Mouse (Mus musculus): ENCODE data around the gene Tecpr1. TPM values are rescaled to one million over a fixed set of nuclear protein-coding genes. Genes with fewer than 3 reads are reported as not detected.

Tecpr1 gene
- total RNA-seq (2014; rRNA removed) (5.9 and 6.6 TPM in 2 replicates), polyA plus RNA-seq (2012; rRNA removed) (9.3 and 13.0 TPM in 2 replicates)

GRCm38 (mm10) chr5:144223503-144223862 is at the start of gene Tecpr1:
Tecpr1 (minus strand) TSS chr5:144223615.
- H3K27ac ChIP-seq (replicated peaks; ENCODE audit: insufficient read depth, low read depth, low read length), result peak within 1 kb of the TSS; percentile 85
- H3K9ac ChIP-seq (ENCODE audit: low read depth, low read length), result peak within 1 kb of the TSS; percentile 87
- H3K27me3 ChIP-seq (ENCODE audit: control insufficient read depth, insufficient read depth, low read length), result no peaks in the 10 kb centered on the region
- H3K4me1 ChIP-seq (ENCODE audit: control insufficient read depth, insufficient read depth, low read length), result peaks cover 8% of the 10 kb centered on the region
- peak within 1 kb of the TSS; percentile 71 for H3K4me3 ChIP-seq (ENCODE audit: insufficient read depth, low read depth, low read length)
- no peaks in the 10 kb centered on the region for H3K36me3 ChIP-seq (ENCODE audit: control insufficient read depth, insufficient read depth, low read length)
- no peaks in the 10 kb centered on the region for H3K79me2 ChIP-seq (ENCODE audit: control insufficient read depth, insufficient read depth, low read length)
- TF ChIP-seq CTCF (IDR thresholded peaks at IDR 0.05; ENCODE audit: low read depth, low read length), result no peak
- TF ChIP-seq POLR2A (IDR thresholded peaks at IDR 0.05; ENCODE audit: extremely low read depth, insufficient read depth, low read length), result peak; percentile 75
- peak; percentile 90 for DNase-seq (ENCODE audit: extremely low read depth, low read depth, low spot score)
- WGBS, result under 1% methylated on average over 37 of the region's 37 CpGs

- H3K36me3 ChIP-seq (ENCODE audit: control insufficient read depth, insufficient read depth, low read length), result peaks cover 21% of the 10 kb centered on the region
- no peaks in the 10 kb centered on the region for H3K4me1 ChIP-seq (ENCODE audit: control insufficient read depth, insufficient read depth, low read length)
- no peaks in the 10 kb centered on the region for H3K79me2 ChIP-seq (ENCODE audit: control insufficient read depth, insufficient read depth, low read length)
- WGBS, result 59% methylated on average over 5 of the region's 5 CpGs
- TF ChIP-seq CTCF (IDR thresholded peaks at IDR 0.05; ENCODE audit: low read depth, low read length), result no peak
- no peak for TF ChIP-seq POLR2A (IDR thresholded peaks at IDR 0.05; ENCODE audit: extremely low read depth, insufficient read depth, low read length)
- no peak for DNase-seq (ENCODE audit: extremely low read depth, low read depth, low spot score)
- H3K9ac ChIP-seq (ENCODE audit: low read depth, low read length), result no peak overlapping the region
- H3K4me3 ChIP-seq (ENCODE audit: insufficient read depth, low read depth, low read length), result no peak overlapping the region
- no peak overlapping the region for H3K27ac ChIP-seq (replicated peaks; ENCODE audit: insufficient read depth, low read depth, low read length)
- no peaks in the 10 kb centered on the region for H3K27me3 ChIP-seq (ENCODE audit: control insufficient read depth, insufficient read depth, low read length)
Measured at GRCm38 (mm10) chr5:144271772-144272171, 48.4 kb upstream of the Tecpr1 start.

- TF ChIP-seq POLR2A (IDR thresholded peaks at IDR 0.05; ENCODE audit: extremely low read depth, insufficient read depth, low read length) (no peak), CTCF (IDR thresholded peaks at IDR 0.05; ENCODE audit: low read depth, low read length) (no peak)
- H3K4me3 ChIP-seq (ENCODE audit: insufficient read depth, low read depth, low read length), result no peak overlapping the region
- no peaks in the 10 kb centered on the region for H3K27me3 ChIP-seq (ENCODE audit: control insufficient read depth, insufficient read depth, low read length)
- no peaks in the 10 kb centered on the region for H3K79me2 ChIP-seq (ENCODE audit: control insufficient read depth, insufficient read depth, low read length)
- no peak overlapping the region for H3K9ac ChIP-seq (ENCODE audit: low read depth, low read length)
- no peak for DNase-seq (ENCODE audit: extremely low read depth, low read depth, low spot score)
- no peaks in the 10 kb centered on the region for H3K4me1 ChIP-seq (ENCODE audit: control insufficient read depth, insufficient read depth, low read length)
- H3K27ac ChIP-seq (replicated peaks; ENCODE audit: insufficient read depth, low read depth, low read length), result no peak overlapping the region
- WGBS, result 75% methylated on average over 3 of the region's 3 CpGs
- H3K36me3 ChIP-seq (ENCODE audit: control insufficient read depth, insufficient read depth, low read length), result peaks cover 24% of the 10 kb centered on the region
Measured at GRCm38 (mm10) chr5:144271118-144271517, 47.7 kb upstream of the Tecpr1 start.

GRCm38 (mm10) chr5:144270420-144270819 is 47.0 kb upstream of the Tecpr1 start:
- H3K27ac ChIP-seq (replicated peaks; ENCODE audit: insufficient read depth, low read depth, low read length), result no peak overlapping the region
- TF ChIP-seq POLR2A (IDR thresholded peaks at IDR 0.05; ENCODE audit: extremely low read depth, insufficient read depth, low read length), result no peak
- TF ChIP-seq CTCF (IDR thresholded peaks at IDR 0.05; ENCODE audit: low read depth, low read length), result no peak
- H3K4me3 ChIP-seq (ENCODE audit: insufficient read depth, low read depth, low read length), result no peak overlapping the region
- no peaks in the 10 kb centered on the region for H3K4me1 ChIP-seq (ENCODE audit: control insufficient read depth, insufficient read depth, low read length)
- no peak overlapping the region for H3K9ac ChIP-seq (ENCODE audit: low read depth, low read length)
- H3K79me2 ChIP-seq (ENCODE audit: control insufficient read depth, insufficient read depth, low read length), result no peaks in the 10 kb centered on the region
- 88% methylated on average over 8 of the region's 8 CpGs for WGBS
- DNase-seq (ENCODE audit: extremely low read depth, low read depth, low spot score), result no peak
- H3K27me3 ChIP-seq (ENCODE audit: control insufficient read depth, insufficient read depth, low read length), result no peaks in the 10 kb centered on the region
- H3K36me3 ChIP-seq (ENCODE audit: control insufficient read depth, insufficient read depth, low read length), result peaks cover 27% of the 10 kb centered on the region

- Histone ChIP-seq H3K27ac (replicated peaks; ENCODE audit: insufficient read depth, low read depth, low read length) (no peak overlapping the region), H3K9ac (ENCODE audit: low read depth, low read length) (no peak overlapping the region), H3K27me3 (ENCODE audit: control insufficient read depth, insufficient read depth, low read length) (no peaks in the 10 kb centered on the region), H3K36me3 (ENCODE audit: control insufficient read depth, insufficient read depth, low read length) (peaks cover 27% of the 10 kb centered on the region), H3K4me1 (ENCODE audit: control insufficient read depth, insufficient read depth, low read length) (no peaks in the 10 kb centered on the region), H3K4me3 (ENCODE audit: insufficient read depth, low read depth, low read length) (no peak overlapping the region), H3K79me2 (ENCODE audit: control insufficient read depth, insufficient read depth, low read length) (no peaks in the 10 kb centered on the region)
- WGBS, result 93% methylated on average over 7 of the region's 7 CpGs
- DNase-seq (ENCODE audit: extremely low read depth, low read depth, low spot score), result no peak
- TF ChIP-seq POLR2A (IDR thresholded peaks at IDR 0.05; ENCODE audit: extremely low read depth, insufficient read depth, low read length), result no peak
- no peak for TF ChIP-seq CTCF (IDR thresholded peaks at IDR 0.05; ENCODE audit: low read depth, low read length)
Measured at GRCm38 (mm10) chr5:144269926-144270325, 46.5 kb upstream of the Tecpr1 start.

GRCm38 (mm10) chr5:144267535-144268241 is 44.3 kb upstream of the Tecpr1 start:
- H3K36me3 ChIP-seq (ENCODE audit: control insufficient read depth, insufficient read depth, low read length), result peaks cover 31% of the 10 kb centered on the region
- peaks cover 14% of the 10 kb centered on the region for H3K79me2 ChIP-seq (ENCODE audit: control insufficient read depth, insufficient read depth, low read length)
- DNase-seq (ENCODE audit: extremely low read depth, low read depth, low spot score), result no peak
- WGBS, result 65% methylated on average over 8 of the region's 8 CpGs
- H3K27me3 ChIP-seq (ENCODE audit: control insufficient read depth, insufficient read depth, low read length), result no peaks in the 10 kb centered on the region
- H3K4me1 ChIP-seq (ENCODE audit: control insufficient read depth, insufficient read depth, low read length), result no peaks in the 10 kb centered on the region
- no peak overlapping the region for H3K9ac ChIP-seq (ENCODE audit: low read depth, low read length)
- no peak overlapping the region for H3K4me3 ChIP-seq (ENCODE audit: insufficient read depth, low read depth, low read length)
- H3K27ac ChIP-seq (replicated peaks; ENCODE audit: insufficient read depth, low read depth, low read length), result no peak overlapping the region
- TF ChIP-seq POLR2A (IDR thresholded peaks at IDR 0.05; ENCODE audit: extremely low read depth, insufficient read depth, low read length) (no peak), CTCF (IDR thresholded peaks at IDR 0.05; ENCODE audit: low read depth, low read length) (no peak)

Data from liver, adult 2 months (tissue).